Mouse (Mus musculus): ENCODE results near the gene Best1. TPM values are rescaled to one million over a fixed set of nuclear protein-coding genes. Genes with fewer than 3 reads are reported as not detected.

Best1 gene
- polyA plus RNA-seq, 1 experiment from 2014 or later: 0.64 TPM

- Histone ChIP-seq H3K9me3 (ENCODE audit: control insufficient read depth, low read length) (no peaks in the 10 kb centered on the region), H3K27ac (ENCODE audit: low read depth) (peak overlapping the region; percentile 52; the same call in 1 of the 2 replicates), H3K36me3 (ENCODE audit: control insufficient read depth, insufficient read depth, low read length) (no peaks in the 10 kb centered on the region), H3K4me3 (ENCODE audit: low read depth, low read length) (peak overlapping the region; percentile 57), H3K4me2 (ENCODE audit: low read length) (peak overlapping the region; percentile 85), H3K27me3 (replicated peaks; ENCODE audit: control insufficient read depth, insufficient read depth, low read length) (no peaks in the 10 kb centered on the region), H3K4me1 (replicated peaks; ENCODE audit: control insufficient read depth, insufficient read depth, low read length) (peaks cover 52% of the 10 kb centered on the region), H3K9ac (ENCODE audit: low read length) (peak overlapping the region; percentile 55)
- 7% methylated on average over 44 of the region's 44 CpGs for WGBS
- DNase-seq (ENCODE audit: low spot score): peak; percentile 90
- peak; percentile 96 for ATAC-seq (replicated peaks; ENCODE audit: low FRiP score, low TSS enrichment, low read depth)
Observed at GRCm38 (mm10) chr19:10017637-10018526, 16.4 kb upstream of the Best1 start.

- H3K27ac ChIP-seq (ENCODE audit: low read depth): no peak overlapping the region
- peaks cover 57% of the 10 kb centered on the region for H3K4me1 ChIP-seq (replicated peaks; ENCODE audit: control insufficient read depth, insufficient read depth, low read length)
- 76% methylated on average over 4 of the region's 4 CpGs for WGBS
- H3K9ac ChIP-seq (ENCODE audit: low read length): no peak overlapping the region
- H3K4me3 ChIP-seq (ENCODE audit: low read depth, low read length): no peak overlapping the region
- no peak for ATAC-seq (replicated peaks; ENCODE audit: low FRiP score, low TSS enrichment, low read depth)
- H3K27me3 ChIP-seq (replicated peaks; ENCODE audit: control insufficient read depth, insufficient read depth, low read length): no peaks in the 10 kb centered on the region
- DNase-seq (ENCODE audit: low spot score): no peak
- H3K4me2 ChIP-seq (ENCODE audit: low read length): no peak overlapping the region
- no peaks in the 10 kb centered on the region for H3K9me3 ChIP-seq (ENCODE audit: control insufficient read depth, low read length)
- no peaks in the 10 kb centered on the region for H3K36me3 ChIP-seq (ENCODE audit: control insufficient read depth, insufficient read depth, low read length)
Observed at GRCm38 (mm10) chr19:10016151-10016550, 14.7 kb upstream of the Best1 start.

GRCm38 (mm10) chr19:10015442-10015841, 14.0 kb upstream of the Best1 start:
- Histone ChIP-seq H3K27me3 (replicated peaks; ENCODE audit: control insufficient read depth, insufficient read depth, low read length) (no peaks in the 10 kb centered on the region), H3K9ac (ENCODE audit: low read length) (no peak overlapping the region), H3K4me3 (ENCODE audit: low read depth, low read length) (no peak overlapping the region), H3K36me3 (ENCODE audit: control insufficient read depth, insufficient read depth, low read length) (no peaks in the 10 kb centered on the region), H3K27ac (ENCODE audit: low read depth) (0 out of 2 replicates have a peak overlapping the region, but pooled peaks have one; percentile 17), H3K9me3 (ENCODE audit: control insufficient read depth, low read length) (no peaks in the 10 kb centered on the region), H3K4me1 (replicated peaks; ENCODE audit: control insufficient read depth, insufficient read depth, low read length) (peaks cover 57% of the 10 kb centered on the region), H3K4me2 (ENCODE audit: low read length) (0 out of 2 replicates have a peak overlapping the region, but pooled peaks have one; percentile 32)
- WGBS: 63% methylated on average over 4 of the region's 4 CpGs
- no peak for ATAC-seq (replicated peaks; ENCODE audit: low FRiP score, low TSS enrichment, low read depth)
- DNase-seq (ENCODE audit: low spot score): no peak

GRCm38 (mm10) chr19:10014824-10015223, 13.4 kb upstream of the Best1 start:
- 0 out of 2 replicates have a peak, but pooled peaks have one; percentile 24 for ATAC-seq (replicated peaks; ENCODE audit: low FRiP score, low TSS enrichment, low read depth)
- DNase-seq (ENCODE audit: low spot score): no peak
- 59% methylated on average over 13 of the region's 13 CpGs for WGBS
- Histone ChIP-seq H3K4me2 (ENCODE audit: low read length) (peak overlapping the region; percentile 32), H3K9ac (ENCODE audit: low read length) (no peak overlapping the region), H3K36me3 (ENCODE audit: control insufficient read depth, insufficient read depth, low read length) (no peaks in the 10 kb centered on the region), H3K4me1 (replicated peaks; ENCODE audit: control insufficient read depth, insufficient read depth, low read length) (peaks cover 57% of the 10 kb centered on the region), H3K4me3 (ENCODE audit: low read depth, low read length) (no peak overlapping the region), H3K27ac (ENCODE audit: low read depth) (0 out of 2 replicates have a peak overlapping the region, but pooled peaks have one; percentile 17), H3K9me3 (ENCODE audit: control insufficient read depth, low read length) (no peaks in the 10 kb centered on the region), H3K27me3 (replicated peaks; ENCODE audit: control insufficient read depth, insufficient read depth, low read length) (no peaks in the 10 kb centered on the region)

- Histone ChIP-seq H3K4me1 (replicated peaks; ENCODE audit: control insufficient read depth, insufficient read depth, low read length) (peaks cover 48% of the 10 kb centered on the region), H3K9ac (ENCODE audit: low read length) (no peak overlapping the region), H3K27ac (ENCODE audit: low read depth) (peak overlapping the region; percentile 91), H3K36me3 (ENCODE audit: control insufficient read depth, insufficient read depth, low read length) (no peaks in the 10 kb centered on the region), H3K9me3 (ENCODE audit: control insufficient read depth, low read length) (no peaks in the 10 kb centered on the region), H3K4me2 (ENCODE audit: low read length) (no peak overlapping the region), H3K4me3 (ENCODE audit: low read depth, low read length) (no peak overlapping the region), H3K27me3 (replicated peaks; ENCODE audit: control insufficient read depth, insufficient read depth, low read length) (no peaks in the 10 kb centered on the region)
- no peak for DNase-seq (ENCODE audit: low spot score)
- no peak for ATAC-seq (replicated peaks; ENCODE audit: low FRiP score, low TSS enrichment, low read depth)
- WGBS: 16% methylated on average over 5 of the region's 5 CpGs
Observed at GRCm38 (mm10) chr19:10013913-10014312, 12.5 kb upstream of the Best1 start.

- DNase-seq (ENCODE audit: low spot score) (no peak), ATAC-seq (replicated peaks; ENCODE audit: low FRiP score, low TSS enrichment, low read depth) (no peak)
- Histone ChIP-seq H3K27ac (ENCODE audit: low read depth) (peak overlapping the region; percentile 91), H3K27me3 (replicated peaks; ENCODE audit: control insufficient read depth, insufficient read depth, low read length) (no peaks in the 10 kb centered on the region), H3K4me3 (ENCODE audit: low read depth, low read length) (no peak overlapping the region), H3K9ac (ENCODE audit: low read length) (no peak overlapping the region), H3K9me3 (ENCODE audit: control insufficient read depth, low read length) (no peaks in the 10 kb centered on the region), H3K36me3 (ENCODE audit: control insufficient read depth, insufficient read depth, low read length) (no peaks in the 10 kb centered on the region), H3K4me1 (replicated peaks; ENCODE audit: control insufficient read depth, insufficient read depth, low read length) (peaks cover 43% of the 10 kb centered on the region), H3K4me2 (ENCODE audit: low read length) (0 out of 2 replicates have a peak overlapping the region, but pooled peaks have one; percentile 0)
- 17% methylated on average over 3 of the region's 3 CpGs for WGBS
Observed at GRCm38 (mm10) chr19:10013348-10013747, 11.9 kb upstream of the Best1 start.

- no peaks in the 10 kb centered on the region for H3K27me3 ChIP-seq (replicated peaks; ENCODE audit: control insufficient read depth, insufficient read depth, low read length)
- DNase-seq (ENCODE audit: low spot score) (peak; percentile 74), ATAC-seq (replicated peaks; ENCODE audit: low FRiP score, low TSS enrichment, low read depth) (peak; percentile 58)
- H3K27ac ChIP-seq (ENCODE audit: low read depth): peak overlapping the region; percentile 91
- H3K9me3 ChIP-seq (ENCODE audit: control insufficient read depth, low read length): no peaks in the 10 kb centered on the region
- 0 out of 2 replicates have a peak overlapping the region, but pooled peaks have one; percentile 22 for H3K9ac ChIP-seq (ENCODE audit: low read length)
- H3K4me3 ChIP-seq (ENCODE audit: low read depth, low read length): no peak overlapping the region
- 12% methylated on average over 6 of the region's 6 CpGs for WGBS
- peaks cover 42% of the 10 kb centered on the region for H3K4me1 ChIP-seq (replicated peaks; ENCODE audit: control insufficient read depth, insufficient read depth, low read length)
- 0 out of 2 replicates have a peak overlapping the region, but pooled peaks have one; percentile 0 for H3K4me2 ChIP-seq (ENCODE audit: low read length)
- H3K36me3 ChIP-seq (ENCODE audit: control insufficient read depth, insufficient read depth, low read length): no peaks in the 10 kb centered on the region
Observed at GRCm38 (mm10) chr19:10012827-10013278, 11.4 kb upstream of the Best1 start.

- Histone ChIP-seq H3K4me2 (ENCODE audit: low read length) (no peak overlapping the region), H3K9ac (ENCODE audit: low read length) (no peak overlapping the region), H3K4me3 (ENCODE audit: low read depth, low read length) (no peak overlapping the region), H3K27me3 (replicated peaks; ENCODE audit: control insufficient read depth, insufficient read depth, low read length) (no peaks in the 10 kb centered on the region), H3K9me3 (ENCODE audit: control insufficient read depth, low read length) (no peaks in the 10 kb centered on the region), H3K4me1 (replicated peaks; ENCODE audit: control insufficient read depth, insufficient read depth, low read length) (peaks cover 36% of the 10 kb centered on the region), H3K36me3 (ENCODE audit: control insufficient read depth, insufficient read depth, low read length) (no peaks in the 10 kb centered on the region), H3K27ac (ENCODE audit: low read depth) (no peak overlapping the region)
- DNase-seq (ENCODE audit: low spot score) (no peak), ATAC-seq (replicated peaks; ENCODE audit: low FRiP score, low TSS enrichment, low read depth) (no peak)
- WGBS: 85% methylated on average over 1 of the region's 1 CpGs
Observed at GRCm38 (mm10) chr19:10011408-10011807, 10.0 kb upstream of the Best1 start.

All from intestine, embryonic 14.5 days (tissue).